Mouse (Mus musculus) frontal cortex, postnatal 14 days (tissue): ENCODE measurements around the gene Lsm14b.
A peak's percentile ranks its signal among the peaks of the same experiment; 100 is the strongest.

Experiments
- DNase-seq, 2 experiments: peaks; one replicate each; pipeline ENCODE4 v3.0.0; 2022; ENCODE audit warnings: low spot score in 2 of 2

Lsm14b gene

GRCm38 (mm10) chr2:180018573-180018972 is 6.2 kb upstream of the Lsm14b start:
- no peak for DNase-seq

DNA sequence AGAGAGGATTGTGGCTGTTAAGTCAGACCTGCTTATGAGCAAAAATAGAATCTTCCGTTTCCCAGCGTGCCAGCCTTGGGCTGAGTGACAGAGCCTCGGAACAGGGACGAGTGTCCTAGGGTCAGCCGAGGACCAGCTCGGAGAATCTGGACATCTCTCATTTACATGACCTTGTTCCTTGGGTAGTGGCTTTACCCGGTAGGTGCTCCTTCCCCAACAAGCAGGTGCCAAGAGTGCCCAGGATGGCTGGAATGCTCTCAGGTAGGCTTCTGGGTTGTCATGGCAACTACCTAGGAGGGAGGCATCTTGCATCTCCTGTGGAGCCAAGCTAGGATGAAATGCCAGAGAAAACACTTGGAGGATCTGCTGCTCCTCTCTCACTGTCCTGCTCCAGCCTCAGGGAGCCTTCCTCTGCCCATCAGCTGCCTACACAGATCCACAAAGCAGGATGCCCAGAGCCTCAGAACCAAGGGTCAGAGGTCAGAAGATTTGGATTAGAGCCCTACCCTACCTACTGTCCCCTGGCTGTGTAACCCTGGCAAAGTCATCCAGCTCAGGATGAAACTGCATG is 4.6 kb upstream of the Lsm14b start:
- no peak for DNase-seq

DNA sequence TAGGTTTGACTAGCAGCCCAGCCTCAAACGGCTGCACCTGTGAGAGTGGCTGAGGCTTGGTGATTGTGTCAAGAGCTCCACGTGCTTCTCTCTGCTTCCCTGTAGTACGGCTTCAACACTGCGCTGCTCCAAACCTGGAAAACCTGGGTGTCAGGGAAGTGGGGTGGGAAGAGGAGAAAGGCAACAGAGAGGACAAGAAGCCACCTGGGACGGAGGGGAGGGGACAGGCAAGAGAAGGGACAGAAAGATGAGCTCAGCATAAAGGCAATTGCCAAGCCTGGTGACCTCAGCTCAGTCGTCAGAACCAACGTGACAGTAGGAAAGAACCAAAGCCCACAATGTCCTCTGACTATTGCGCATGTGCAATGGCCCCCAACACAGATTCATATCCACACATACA is 3.9 kb upstream of the Lsm14b start:
- DNase-seq, result no peak

GRCm38 (mm10) chr2:180022751-180023150 is 2.0 kb upstream of the Lsm14b start:
- DNase-seq, result no peak

- peak in 1 of 2 experiments; percentile 48 for DNase-seq
These were observed 511 bp downstream of the Lsm14b start for GRCm38 (mm10) chr2:180025135-180025860.

GRCm38 (mm10) chr2:180025861-180026200 is 1.0 kb downstream of the Lsm14b start:
- no peak for DNase-seq

DNA sequence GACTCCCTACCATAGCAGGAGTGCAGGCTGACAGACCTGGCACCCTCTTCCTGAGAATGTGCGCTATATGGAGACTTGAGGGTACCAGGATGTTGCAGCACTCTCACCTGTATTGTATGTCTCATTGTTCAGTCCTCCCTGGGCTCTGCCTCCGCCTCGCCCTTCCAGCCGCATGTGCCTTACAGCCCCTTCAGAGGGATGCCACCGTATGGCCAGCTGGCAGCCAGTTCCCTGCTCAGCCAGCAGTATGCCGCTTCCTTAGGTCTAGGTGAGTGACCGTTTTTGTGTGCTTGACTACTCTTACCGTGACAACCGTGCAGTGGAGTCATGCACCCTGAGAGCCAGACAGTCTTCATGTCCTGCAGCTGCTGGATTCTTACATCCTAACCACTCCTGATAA is 3.0 kb downstream of the Lsm14b start:
- DNase-seq, result no peak

DNA sequence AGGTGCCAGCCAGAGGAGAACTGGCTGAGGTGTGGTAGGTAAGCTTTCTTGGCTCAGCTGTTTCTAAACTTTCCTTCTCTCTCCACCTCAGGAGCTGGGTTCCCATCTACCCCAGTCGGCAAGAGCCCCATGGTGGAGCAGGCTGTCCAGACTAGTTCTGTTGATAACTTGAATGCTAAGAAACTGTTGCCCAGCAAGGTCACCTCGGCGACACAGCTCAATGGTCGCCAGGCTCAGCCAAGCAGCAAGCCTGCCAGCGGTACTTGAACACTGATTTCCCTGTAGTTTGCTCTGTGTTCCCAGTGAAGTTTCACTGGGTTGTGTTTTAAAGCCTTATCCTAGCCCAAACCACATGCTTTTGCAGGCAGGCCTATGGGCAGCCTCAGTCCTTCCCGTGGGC is 6.5 kb downstream of the Lsm14b start:
- DNase-seq, result no peak

- DNase-seq, result no peak
These were observed 8.1 kb downstream of the Lsm14b start for GRCm38 (mm10) chr2:180032925-180033324.

DNA sequence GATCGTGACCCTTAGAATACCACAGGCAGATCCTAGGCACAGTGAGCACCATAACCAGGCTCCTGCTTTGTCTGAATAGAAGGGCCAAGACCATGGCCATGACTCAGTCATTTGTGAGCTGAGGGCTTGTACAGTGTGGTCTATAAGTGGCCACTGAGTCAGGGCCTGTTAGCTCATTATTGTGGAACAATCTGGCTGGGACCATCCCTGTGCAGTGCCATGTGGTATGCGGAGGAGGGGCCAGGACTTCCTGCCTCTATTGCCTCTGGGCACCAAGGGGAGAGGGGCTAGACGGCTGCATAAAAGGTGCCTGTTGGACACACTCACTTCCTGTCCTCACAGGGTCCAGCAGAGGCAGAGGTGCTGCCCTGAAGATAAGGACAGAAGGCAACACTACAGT is 9.2 kb downstream of the Lsm14b start:
- no peak for DNase-seq

- DNase-seq, result no peak
These were observed 10.0 kb downstream of the Lsm14b start for GRCm38 (mm10) chr2:180034753-180035152.

- DNase-seq, result no peak
These were observed 15.6 kb downstream of the Lsm14b start for GRCm38 (mm10) chr2:180040406-180040805.

- peak in 1 of 2 experiments; percentile 38 for DNase-seq
These were observed 16.9 kb downstream of the Lsm14b start for GRCm38 (mm10) chr2:180041577-180042255.

DNA sequence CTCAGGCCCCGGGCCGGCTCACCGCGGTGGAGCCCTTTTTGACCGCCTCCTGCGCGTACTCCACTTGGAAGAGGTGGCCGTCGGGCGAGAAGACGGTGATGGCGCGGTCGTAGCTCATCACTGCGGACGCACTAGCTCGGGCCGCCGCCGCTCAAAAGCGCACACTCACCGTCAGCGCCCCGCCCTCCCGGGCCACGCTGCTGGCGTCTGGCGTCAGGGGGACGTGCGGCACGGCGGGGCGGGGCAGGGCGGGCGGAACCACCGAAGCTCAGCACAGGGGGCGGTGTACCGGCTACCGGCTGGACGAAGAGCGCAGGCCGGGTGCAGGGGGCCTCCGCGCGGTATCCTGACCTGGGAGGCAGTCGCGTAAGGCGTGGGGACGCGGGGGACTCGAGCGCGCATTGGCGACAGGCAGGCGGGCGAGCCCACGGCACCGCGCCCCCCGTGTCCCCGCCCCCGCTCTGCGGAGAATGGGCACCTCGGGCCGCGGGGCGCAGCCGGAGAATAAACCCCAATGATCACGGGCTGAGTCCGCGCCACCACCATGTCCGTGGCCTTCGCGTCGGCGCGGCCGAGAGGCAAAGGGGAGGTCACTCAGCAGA is 17.6 kb downstream of the Lsm14b start, which contains the start of the genes Psma7 and Ss18l1:
Gene Psma7 (minus strand): TSS at position 178 of the 602 bp plus-strand sequence.
Gene Ss18l1 (plus strand): TSS at position 254 of the 602 bp plus-strand sequence.
- peak; percentile 81 to 83 for DNase-seq

- peak; percentile 64 to 69 for DNase-seq
These were observed 18.2 kb downstream of the Lsm14b start for GRCm38 (mm10) chr2:180042858-180043515.

GRCm38 (mm10) chr2:180045283-180045682 is 20.5 kb downstream of the Lsm14b start:
- DNase-seq, result no peak

DNA sequence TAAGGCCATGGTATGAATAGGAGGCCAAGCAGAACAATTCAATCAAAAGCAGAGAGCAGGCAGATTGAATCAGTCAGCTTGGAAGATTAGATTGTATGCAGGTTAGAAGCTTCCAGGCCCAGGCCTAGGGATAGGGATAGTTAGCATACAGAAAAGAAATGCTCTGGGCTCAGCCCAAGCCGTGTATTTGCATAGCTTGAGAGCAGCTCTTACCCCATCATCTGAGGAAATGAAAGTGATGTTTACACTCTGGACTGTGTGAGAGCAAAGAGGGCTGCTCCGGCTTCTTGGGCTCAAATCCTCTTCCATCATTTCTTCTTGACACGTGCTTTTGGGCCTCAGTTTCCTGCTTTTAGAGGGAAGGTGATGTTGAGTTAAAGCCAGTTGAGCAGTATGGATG is 22.8 kb downstream of the Lsm14b start:
- no peak for DNase-seq

GRCm38 (mm10) chr2:180047980-180048635 is 23.3 kb downstream of the Lsm14b start:
- DNase-seq, result no peak

- peak; percentile 62 to 81 for DNase-seq
These were observed 26.2 kb downstream of the Lsm14b start for GRCm38 (mm10) chr2:180050986-180051385.

- DNase-seq, result no peak
These were observed 27.4 kb downstream of the Lsm14b start for GRCm38 (mm10) chr2:180051986-180052733.

GRCm38 (mm10) chr2:180053001-180053400 is 28.2 kb downstream of the Lsm14b start:
- DNase-seq, result no peak
